Mouse (Mus musculus): Measurements from ENCODE around the gene Slc16a6.
"Not testable (repeated sequence)": the region's sequence is repeated elsewhere in the genome, so short reads cannot be mapped to it uniquely, and the experiment has no call there.

Slc16a6 gene

GRCm38 (mm10) chr11:109473171-109474085 is at the start of gene Slc16a6, which contains the start of gene Arsg:
Gene Slc16a6 (minus strand): TSS chr11:109473598.
Gene Arsg (plus strand): TSS chr11:109473374.
- peak; percentile 98 for DNase-seq

GRCm38 (mm10) chr11:109520958-109521357 is 47.6 kb upstream of the Slc16a6 start:
- DNase-seq: no peak

GRCm38 (mm10) chr11:109517816-109518215 is 44.4 kb upstream of the Slc16a6 start:
- no peak for DNase-seq

- DNase-seq: no peak
Observed at GRCm38 (mm10) chr11:109517330-109517729, 43.9 kb upstream of the Slc16a6 start.

GRCm38 (mm10) chr11:109514064-109514612 is 40.7 kb upstream of the Slc16a6 start:
- no peak for DNase-seq

- DNase-seq: no peak
Observed at GRCm38 (mm10) chr11:109512995-109513675, 39.7 kb upstream of the Slc16a6 start.

- DNase-seq: no peak
Observed at GRCm38 (mm10) chr11:109507068-109507467, 33.7 kb upstream of the Slc16a6 start.

- no peak for DNase-seq
Observed at GRCm38 (mm10) chr11:109505823-109506222, 32.4 kb upstream of the Slc16a6 start.

- peak; percentile 92 for DNase-seq
Observed at GRCm38 (mm10) chr11:109504977-109505376, 31.6 kb upstream of the Slc16a6 start.

- peak; percentile 96 for DNase-seq
Observed at GRCm38 (mm10) chr11:109500206-109500605, 26.8 kb upstream of the Slc16a6 start.

- DNase-seq: no peak
Observed at GRCm38 (mm10) chr11:109497990-109498389, 24.6 kb upstream of the Slc16a6 start.

GRCm38 (mm10) chr11:109496996-109497714 is 23.8 kb upstream of the Slc16a6 start:
- no peak for DNase-seq

GRCm38 (mm10) chr11:109496475-109496993 is 23.1 kb upstream of the Slc16a6 start:
- DNase-seq: no peak

GRCm38 (mm10) chr11:109495771-109496474 is 22.5 kb upstream of the Slc16a6 start:
- DNase-seq: no peak

- no peak for DNase-seq
Observed at GRCm38 (mm10) chr11:109494890-109495770, 21.7 kb upstream of the Slc16a6 start.

GRCm38 (mm10) chr11:109492847-109493464 is 19.6 kb upstream of the Slc16a6 start:
- not testable (repeated sequence) for DNase-seq

GRCm38 (mm10) chr11:109491844-109492243 is 18.4 kb upstream of the Slc16a6 start:
- no peak for DNase-seq

GRCm38 (mm10) chr11:109489763-109490162 is 16.4 kb upstream of the Slc16a6 start:
- no peak for DNase-seq

GRCm38 (mm10) chr11:109487991-109488684 is 14.7 kb upstream of the Slc16a6 start:
- DNase-seq: no peak

GRCm38 (mm10) chr11:109487111-109487510 is 13.7 kb upstream of the Slc16a6 start:
- DNase-seq: no peak
